Mouse (Mus musculus) liver, embryonic 14.5 days (tissue): Measurements from ENCODE around the gene Shprh.

Experiments used
- CTCF ChIP-seq: IDR thresholded peaks from 2 replicates; pipeline ENCODE4 v1.5.1; 2016; ENCODE audit warnings: antibody characterized with exemption, low read depth, control low read depth
- EP300 ChIP-seq: IDR thresholded peaks from 2 replicates; pipeline ENCODE4 v1.6.1; 2016; ENCODE audit warnings: antibody characterized with exemption, low read depth

- TF ChIP-seq EP300, result no peak
- TF ChIP-seq CTCF, result no peak
These were observed 21.0 kb downstream of the Shprh start for GRCm38 (mm10) chr10:11170252-11170651.
